ENCODE assay signal across 11 mouse cellular contexts in the genomic region with DNA sequence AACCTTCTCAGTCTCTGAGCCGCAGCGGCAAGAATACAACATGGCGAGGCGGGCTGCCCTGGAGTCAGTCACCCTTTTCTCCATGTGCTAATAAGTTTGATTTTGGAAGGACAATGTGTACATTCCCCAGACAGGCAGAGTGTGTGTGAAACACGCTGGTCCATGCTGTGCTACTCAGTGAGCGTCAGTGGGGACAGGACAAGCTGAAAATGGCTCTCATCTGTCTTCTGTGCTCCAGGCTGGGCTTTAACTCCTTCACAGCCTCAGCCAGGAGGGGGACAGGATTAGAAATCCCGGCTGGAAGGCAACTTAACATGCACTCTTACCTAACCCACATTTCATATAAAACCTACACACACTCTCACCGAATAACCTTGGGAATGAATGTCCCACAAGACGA.
DNase-seq lines count a peak whose midpoint lies in the region; ATAC-seq and TF ChIP-seq lines count a peak whose summit lies in the region.
"Had no signal": no experiment of that assay in that cellular context is flagged by ENCODE, and none has a peak within 500 bp of the region (broad histone marks: within the 10 kb centered on the region; RNA-seq: fewer than 3 reads in every experiment).

No protein-coding gene starts in this region.

- H3K4me3 ChIP-seq in cortical plate, adult 2 months (ENCODE audit: insufficient read depth, low read length), result peak overlapping the region; percentile 19
- peak overlapping the region; percentile 16 for H3K4me3 ChIP-seq in forebrain, postnatal 0 days (ENCODE audit: low read depth, low read length)
- H3K4me3 ChIP-seq in midbrain, embryonic 13.5 days (replicated peaks), result peak overlapping the region; percentile 22

- H3K9ac ChIP-seq in forebrain, postnatal 0 days, result peak overlapping the region; percentile 35
- peak overlapping the region; percentile 54; the same call in 1 of the 2 replicates for H3K9ac ChIP-seq in midbrain, embryonic 13.5 days (replicated peaks)

- TF ChIP-seq POLR2A in cortical plate, adult 2 months (IDR thresholded peaks at IDR 0.05; ENCODE audit: extremely low read depth, insufficient read depth, low read length), result no peak

- DNase-seq in frontal cortex, postnatal 36 days (ENCODE audit: low spot score in 2 of 2), result peak; percentile 41 to 52
- DNase-seq in frontal cortex, postnatal 25 days (ENCODE audit: low spot score in 2 of 2), result no peak
- peak; percentile 58 for DNase-seq in forebrain, postnatal 0 days
- DNase-seq in spleen, adult 12 weeks (ENCODE audit: low spot score), result no peak
- no peak for DNase-seq in thymus, postnatal 4 days
- DNase-seq in thymus, postnatal 10 days (ENCODE audit: low spot score in 2 of 2), result no peak
- DNase-seq: adrenal gland, postnatal 10 days; heart, adult 18-20 months; kidney, adult 11 months had no signal

- H3K9me3 ChIP-seq in forebrain, postnatal 0 days (ENCODE audit: low read length), result no peaks in the 10 kb centered on the region
- no peaks in the 10 kb centered on the region for H3K9me3 ChIP-seq in midbrain, embryonic 13.5 days

- H3K27ac ChIP-seq in cortical plate, adult 2 months (ENCODE audit: insufficient read depth, low read length), result no peak overlapping the region
- H3K27ac ChIP-seq in forebrain, postnatal 0 days (ENCODE audit: low read depth, low read length), result peak overlapping the region; percentile 24
- peak overlapping the region; percentile 97 for H3K27ac ChIP-seq in midbrain, embryonic 13.5 days

- no peak for TF ChIP-seq CTCF in cortical plate, adult 2 months (IDR thresholded peaks at IDR 0.05; ENCODE audit: extremely low read depth, insufficient read depth, low read length)
- TF ChIP-seq CTCF in forebrain, postnatal 0 days (IDR thresholded peaks at IDR 0.05; ENCODE audit: low read depth), result peak; percentile 29

- peak; percentile 44 for ATAC-seq in forebrain, postnatal 0 days
- peak; percentile 84 for ATAC-seq in midbrain, embryonic 13.5 days

- no peaks in the 10 kb centered on the region for H3K4me1 ChIP-seq in cortical plate, adult 2 months (ENCODE audit: control insufficient read depth, insufficient read depth, low read length)
- peaks cover 27% of the 10 kb centered on the region for H3K4me1 ChIP-seq in forebrain, postnatal 0 days (ENCODE audit: insufficient read depth)
- peaks cover 63% of the 10 kb centered on the region for H3K4me1 ChIP-seq in midbrain, embryonic 13.5 days (replicated peaks)

- no peaks in the 10 kb centered on the region for H3K27me3 ChIP-seq in forebrain, postnatal 0 days (ENCODE audit: insufficient read depth, low read length)
- H3K27me3 ChIP-seq in midbrain, embryonic 13.5 days, result no peaks in the 10 kb centered on the region

- H3K36me3 ChIP-seq in forebrain, postnatal 0 days (ENCODE audit: insufficient read depth), result no peaks in the 10 kb centered on the region
- no peaks in the 10 kb centered on the region for H3K36me3 ChIP-seq in midbrain, embryonic 13.5 days

- 15% methylated on average over 9 of the region's 9 CpGs for WGBS in forebrain, postnatal 0 days
- 7% methylated on average over 9 of the region's 9 CpGs for WGBS in midbrain, embryonic 13.5 days

- H3K4me2 ChIP-seq in forebrain, postnatal 0 days (ENCODE audit: low read depth), result peak overlapping the region; percentile 38
- peak overlapping the region; percentile 49 for H3K4me2 ChIP-seq in midbrain, embryonic 13.5 days (replicated peaks)

Comparison
In these comparisons a context has a peak if more than half of its experiments do, and no peak if none do; other contexts are left out.
1. DNase-seq: peak in frontal cortex, postnatal 36 days (2 of 2) and forebrain, postnatal 0 days (single experiment); none in frontal cortex, postnatal 25 days (0 of 2), spleen, adult 12 weeks (single experiment), thymus, postnatal 4 days (single experiment) and thymus, postnatal 10 days (0 of 2).
2. Peak in every context shown above with its lines, with median percentiles within 50 percentile points of each other: H3K4me3 ChIP-seq.